In the genomic region with DNA sequence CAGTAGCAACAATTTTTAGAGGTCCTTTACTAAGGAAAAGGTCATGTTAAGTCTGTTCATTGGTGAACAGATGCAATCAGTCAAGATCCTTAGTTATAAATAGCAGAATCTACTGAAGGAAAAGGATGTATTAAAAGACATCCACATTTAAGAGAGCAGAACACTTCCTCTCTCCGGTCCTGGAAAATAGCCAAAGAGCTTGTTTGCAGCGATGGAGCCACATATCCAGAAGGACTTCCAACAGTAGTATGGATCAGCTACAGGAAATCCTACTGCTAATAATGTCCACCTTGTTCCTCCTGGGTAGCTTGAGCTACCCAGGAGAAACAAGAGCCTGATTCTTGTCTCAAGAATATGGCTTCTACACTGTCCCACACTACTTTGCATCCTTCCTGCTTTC, we compare ENCODE assay signal across 24 mouse cellular contexts.
DNase-seq lines count a peak whose midpoint lies in the region; ATAC-seq and TF ChIP-seq lines count a peak whose summit lies in the region.
"Had no signal": no experiment of that assay in that cellular context is flagged by ENCODE, and none has a peak within 500 bp of the region (broad histone marks: within the 10 kb centered on the region; RNA-seq: fewer than 3 reads in every experiment).

No protein-coding gene starts in this region.

- H3K27ac ChIP-seq in heart, embryonic 10.5 days, result no peak overlapping the region
- H3K27ac ChIP-seq in kidney, postnatal 0 days, result no peak overlapping the region
- no peak overlapping the region for H3K27ac ChIP-seq in lung, embryonic 16.5 days (ENCODE audit: low read length)
- H3K27ac ChIP-seq: embryonic facial prominence, embryonic 10.5 days; embryonic facial prominence, embryonic 12.5 days; forebrain, embryonic 13.5 days had no signal

- H3K4me1 ChIP-seq in heart, embryonic 10.5 days, result no peaks in the 10 kb centered on the region
- no peaks in the 10 kb centered on the region; the same call in none of the 2 replicates for H3K4me1 ChIP-seq in kidney, postnatal 0 days (replicated peaks; ENCODE audit: insufficient read depth, low read length)
- no peaks in the 10 kb centered on the region for H3K4me1 ChIP-seq in lung, embryonic 16.5 days (replicated peaks; ENCODE audit: control insufficient read depth, insufficient read depth, low read length)
- H3K4me1 ChIP-seq: embryonic facial prominence, embryonic 10.5 days; embryonic facial prominence, embryonic 12.5 days; forebrain, embryonic 13.5 days had no signal

- no peak overlapping the region for H3K9ac ChIP-seq in kidney, postnatal 0 days (ENCODE audit: low read depth, low read length)
- no peak overlapping the region for H3K9ac ChIP-seq in lung, embryonic 16.5 days (ENCODE audit: low read length)
- H3K9ac ChIP-seq: embryonic facial prominence, embryonic 12.5 days; forebrain, embryonic 13.5 days had no signal

- no peak for TF ChIP-seq CTCF in kidney, postnatal 0 days (IDR thresholded peaks at IDR 0.05; ENCODE audit: low read depth)

- no peaks in the 10 kb centered on the region for H3K36me3 ChIP-seq in heart, embryonic 10.5 days
- H3K36me3 ChIP-seq in kidney, postnatal 0 days (ENCODE audit: insufficient read depth, low read length), result no peaks in the 10 kb centered on the region
- H3K36me3 ChIP-seq in lung, embryonic 16.5 days (ENCODE audit: control insufficient read depth, insufficient read depth, low read length), result no peaks in the 10 kb centered on the region
- H3K36me3 ChIP-seq: embryonic facial prominence, embryonic 10.5 days; embryonic facial prominence, embryonic 12.5 days; G1E had no signal

- no peak overlapping the region for H3K4me2 ChIP-seq in kidney, postnatal 0 days (ENCODE audit: low read length)
- H3K4me2 ChIP-seq in lung, embryonic 16.5 days (ENCODE audit: low read depth, low read length), result no peak overlapping the region
- H3K4me2 ChIP-seq: embryonic facial prominence, embryonic 12.5 days; forebrain, embryonic 13.5 days had no signal

- no peaks in the 10 kb centered on the region for H3K27me3 ChIP-seq in heart, embryonic 10.5 days (ENCODE audit: insufficient read depth, poor library complexity, severe bottlenecking)
- no peaks in the 10 kb centered on the region for H3K27me3 ChIP-seq in kidney, postnatal 0 days (ENCODE audit: insufficient read depth, low read length)
- peaks cover 33% of the 10 kb centered on the region for H3K27me3 ChIP-seq in lung, embryonic 16.5 days (ENCODE audit: control insufficient read depth, insufficient read depth, low read depth, low read length)
- H3K27me3 ChIP-seq: CH12.LX; embryonic facial prominence, embryonic 12.5 days; forebrain, embryonic 13.5 days; Patski had no signal

- ATAC-seq in kidney, postnatal 0 days (replicated peaks; ENCODE audit: low FRiP score, low read depth), result no peak
- ATAC-seq in lung, embryonic 16.5 days (ENCODE audit: low read depth), result peak; percentile 38
- ATAC-seq: activated CD4-positive, CD25-positive, alpha-beta regulatory T cell, adult 4 months; CD4-positive, CD25-positive, alpha-beta regulatory T cell, adult 4 months; forebrain, embryonic 13.5 days; Patski had no signal

- H3K9me3 ChIP-seq in heart, embryonic 10.5 days, result no peaks in the 10 kb centered on the region
- no peaks in the 10 kb centered on the region for H3K9me3 ChIP-seq in kidney, postnatal 0 days (replicated peaks; ENCODE audit: low read length)
- H3K9me3 ChIP-seq in lung, embryonic 16.5 days (ENCODE audit: control insufficient read depth, low read length), result no peaks in the 10 kb centered on the region
- H3K9me3 ChIP-seq: embryonic facial prominence, embryonic 10.5 days; embryonic facial prominence, embryonic 12.5 days; forebrain, embryonic 13.5 days; G1E had no signal

- no peak overlapping the region for H3K4me3 ChIP-seq in heart, embryonic 10.5 days
- H3K4me3 ChIP-seq in kidney, postnatal 0 days (replicated peaks; ENCODE audit: low read depth, low read length), result no peak overlapping the region
- no peak overlapping the region for H3K4me3 ChIP-seq in lung, embryonic 16.5 days (ENCODE audit: low read length)
- H3K4me3 ChIP-seq: embryonic facial prominence, embryonic 10.5 days; embryonic facial prominence, embryonic 12.5 days; forebrain, embryonic 13.5 days had no signal

- peak; percentile 55 for DNase-seq in heart, adult 11 months
- DNase-seq in heart, embryonic 10.5 days (ENCODE audit: low spot score), result no peak
- peak; percentile 17 for DNase-seq in kidney, adult 9 months
- DNase-seq in kidney, postnatal 14 days, result no peak
- peak; percentile 77 for DNase-seq in kidney, postnatal 0 days (ENCODE audit: low spot score)
- no peak for DNase-seq in kidney, postnatal 25 days
- DNase-seq in lung, postnatal 10 days, result no peak
- DNase-seq: adrenal gland, adult 8-10 months; adrenal gland, postnatal 14 days; adrenal gland, postnatal 36 days; B cell, adult 2 months; cerebellum, adult 11-12 months; cerebellum, adult 2 months; cerebellum, adult 9-10 months; cerebellum, postnatal 25 days had no signal

- 71% methylated on average over 2 of the region's 2 CpGs for WGBS in heart, embryonic 10.5 days
- WGBS in kidney, postnatal 0 days, result 56% methylated on average over 2 of the region's 2 CpGs
- 29% methylated on average over 2 of the region's 2 CpGs for WGBS in lung, embryonic 16.5 days

Comparison
In these comparisons a context has a peak if more than half of its experiments do, and no peak if none do; other contexts are left out.
1. DNase-seq: peak in heart, adult 11 months (single experiment), kidney, adult 9 months (single experiment) and kidney, postnatal 0 days (single experiment); none in heart, embryonic 10.5 days (single experiment), kidney, postnatal 14 days (single experiment), kidney, postnatal 25 days (0 of 2) and lung, postnatal 10 days (single experiment).